Mouse (Mus musculus) heart, embryonic 16.5 days (tissue): ENCODE measurements at regions not wholly inside any gene's neighbourhood (a gene's known extent, or its start where the extent isn't known, plus 50 kb on each side); places are given as distances from the start of the nearest gene placed in this dataset.

Experiments used
- ATAC-seq: fragments of 200-750 bp; cut with Nextera tagmentation; replicated peaks from 2 replicates; pipeline ENCODE4 v1.8.0; 2017; ENCODE audit warnings: moderate number of reproducible peaks; ENCODE audit not compliant: insufficient read depth, low FRiP score; ENCODE audit errors: extremely low read depth
- H3K27ac ChIP-seq: fragments of 300-500 bp; sonication (generic); 2 replicates; pipeline ENCODE4 v1.5.1; 2014; ENCODE audit warnings: mild to moderate bottlenecking, low read length, control low read depth, moderate library complexity
- H3K27me3 ChIP-seq: fragments of 300-500 bp; sonication (generic); 2 replicates; pipeline ENCODE4 v1.6.1; 2014; ENCODE audit warnings: low read length, mixed read lengths; ENCODE audit not compliant: control insufficient read depth, insufficient read depth
- H3K36me3 ChIP-seq: fragments of 300-500 bp; sonication (generic); 2 replicates; pipeline ENCODE4 v1.6.1; 2014; ENCODE audit not compliant: control insufficient read depth, insufficient read depth
- H3K4me1 ChIP-seq: fragments of 300-500 bp; sonication (generic); 2 replicates; pipeline ENCODE4 v1.6.1; 2014; ENCODE audit warnings: low read length, mixed read lengths; ENCODE audit not compliant: control insufficient read depth, insufficient read depth
- H3K4me2 ChIP-seq: fragments of 300-500 bp; sonication (generic); 2 replicates; pipeline ENCODE4 v1.6.1; 2014; ENCODE audit warnings: low read depth, mild to moderate bottlenecking, control low read depth, low read length
- H3K4me3 ChIP-seq: fragments of 300-500 bp; sonication (generic); 2 replicates; pipeline ENCODE4 v1.5.1; 2014; ENCODE audit warnings: mild to moderate bottlenecking, control low read depth, low read length
- H3K9ac ChIP-seq: fragments of 300-500 bp; sonication (generic); 2 replicates; pipeline ENCODE4 v1.6.1; 2014; ENCODE audit warnings: low read length, control low read depth
- H3K9me3 ChIP-seq: fragments of 300-500 bp; sonication (generic); replicated peaks from 2 replicates; pipeline ENCODE4 v1.6.1; 2016; ENCODE audit warnings: low read length; ENCODE audit not compliant: control insufficient read depth
- WGBS: fragments of 180-500 bp; shearing (Covaris S2); extraction: QIAGEN DNeasy Blood & Tissue Kit; methylation state at CpG from one replicate; pipeline ENCODE4 v1.1.7; 2014; 5-methylcytosine and 5-hydroxymethylcytosine counted together

DNA sequence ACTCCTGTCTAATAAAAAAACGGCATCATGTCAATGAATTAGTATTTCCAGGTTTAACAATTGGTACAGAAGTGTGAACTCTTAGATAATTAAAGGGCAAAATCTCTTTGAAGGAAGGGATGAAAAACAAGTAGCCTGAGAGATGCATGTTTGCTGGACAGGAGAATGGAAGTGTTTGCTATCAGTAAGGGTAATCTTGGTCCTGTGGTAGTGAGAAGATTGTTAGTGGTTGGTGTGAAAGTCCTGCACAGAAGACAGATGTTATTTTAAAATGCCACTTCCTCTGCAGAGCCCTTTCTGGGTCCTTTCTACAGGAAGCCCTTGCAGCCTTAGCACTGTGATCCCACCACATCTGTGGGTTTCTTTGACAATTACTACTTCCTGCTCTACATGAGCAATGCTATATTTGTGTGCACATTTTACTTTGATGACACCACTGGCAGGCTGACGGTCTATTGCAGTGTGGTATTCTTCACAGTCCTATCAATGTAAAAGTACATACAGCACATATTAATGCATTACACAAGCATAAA is 108.8 kb downstream of the Gm10295 start:
- no peak for ATAC-seq
- 65% methylated on average over 2 of the region's 2 CpGs for WGBS
- H3K9me3 ChIP-seq: no peaks in the 10 kb centered on the region

DNA sequence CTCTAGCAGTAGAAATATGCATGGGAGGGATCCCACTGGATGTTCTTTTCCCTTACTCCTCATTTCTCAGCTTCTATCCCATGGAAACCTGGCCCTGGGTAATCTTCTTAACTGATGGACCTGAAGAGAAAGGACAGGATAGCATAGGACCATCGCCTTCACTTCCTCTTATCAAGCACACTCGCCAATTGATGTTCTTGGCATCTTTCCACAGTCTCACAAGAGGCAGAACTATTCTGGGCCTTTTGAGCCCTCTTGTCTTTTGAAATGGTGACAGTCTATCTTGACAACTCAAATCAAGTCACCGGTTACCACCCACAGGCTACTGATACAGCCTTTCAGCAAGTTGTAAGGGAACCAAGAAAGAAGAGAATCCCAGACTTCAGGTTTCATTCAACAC is 112.1 kb downstream of the Gm10295 start:
- Histone ChIP-seq H3K27me3 (0 out of 2 replicates have a peak, but pooled peaks cover 3% of the 10 kb centered on the region), H3K27ac (peak overlapping the region; percentile 25; the same call in 1 of the 2 replicates), H3K4me3 (no peak overlapping the region), H3K9me3 (no peaks in the 10 kb centered on the region), H3K36me3 (no peaks in the 10 kb centered on the region), H3K4me2 (no peak overlapping the region), H3K4me1 (peaks cover 10% of the 10 kb centered on the region), H3K9ac (no peak overlapping the region)
- 14% methylated on average over 3 of the region's 3 CpGs for WGBS
- peak; percentile 49; the same call in 1 of the 2 replicates for ATAC-seq

More for the DNA sequence above, 108.8 kb downstream of the Gm10295 start:
- no peak overlapping the region for H3K9ac ChIP-seq
- H3K36me3 ChIP-seq: no peaks in the 10 kb centered on the region
- no peak overlapping the region for H3K4me3 ChIP-seq
- no peak overlapping the region for H3K27ac ChIP-seq
- H3K4me1 ChIP-seq: peaks cover 10% of the 10 kb centered on the region
- H3K4me2 ChIP-seq: no peak overlapping the region
- H3K27me3 ChIP-seq: 0 out of 2 replicates have a peak, but pooled peaks cover 3% of the 10 kb centered on the region

GRCm38 (mm10) chr7:71236334-71236733 is 115.0 kb downstream of the Gm10295 start:
- H3K36me3 ChIP-seq: no peaks in the 10 kb centered on the region
- H3K4me1 ChIP-seq: peaks cover 17% of the 10 kb centered on the region
- no peak overlapping the region for H3K27ac ChIP-seq
- H3K4me3 ChIP-seq: no peak overlapping the region
- no peaks in the 10 kb centered on the region for H3K9me3 ChIP-seq
- ATAC-seq: no peak; the same call in 1 of the 2 replicates
- H3K4me2 ChIP-seq: no peak overlapping the region
- H3K9ac ChIP-seq: no peak overlapping the region
- H3K27me3 ChIP-seq: no peaks in the 10 kb centered on the region
- WGBS: 39% methylated on average over 1 of the region's 1 CpGs

DNA sequence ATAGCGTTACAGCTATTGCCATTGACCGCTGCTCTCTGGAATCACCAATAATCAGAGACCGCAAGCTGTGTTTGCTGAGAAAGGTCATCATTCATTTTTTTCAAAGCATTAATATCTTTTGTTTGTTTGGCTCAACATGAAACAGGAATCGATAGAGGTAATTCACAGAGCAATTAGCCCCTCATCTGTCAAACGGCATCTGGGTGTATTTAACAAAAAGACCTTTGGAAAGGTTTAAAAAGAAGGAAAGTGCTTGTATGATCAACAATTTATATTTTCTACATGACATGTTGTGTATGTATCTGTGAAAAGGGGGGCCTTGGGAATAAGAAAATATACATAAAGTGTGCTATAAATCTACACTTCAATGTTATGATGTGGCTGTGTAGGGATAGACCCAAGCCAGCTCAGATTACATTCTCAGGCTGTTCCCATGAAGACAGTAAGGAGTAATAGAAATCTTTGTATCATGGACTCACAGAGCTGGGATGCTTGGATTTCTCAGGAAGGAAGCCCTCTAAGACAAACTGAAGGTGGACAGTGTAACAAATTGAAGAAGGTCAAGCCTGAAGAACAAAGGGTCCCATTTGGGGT is 117.0 kb downstream of the Gm10295 start:
- H3K4me2 ChIP-seq: no peak overlapping the region
- H3K27ac ChIP-seq: no peak overlapping the region
- H3K36me3 ChIP-seq: no peaks in the 10 kb centered on the region
- no peak for ATAC-seq
- no peaks in the 10 kb centered on the region for H3K27me3 ChIP-seq
- H3K4me3 ChIP-seq: no peak overlapping the region
- WGBS: 77% methylated on average over 5 of the region's 5 CpGs
- H3K9me3 ChIP-seq: no peaks in the 10 kb centered on the region
- peaks cover 11% of the 10 kb centered on the region for H3K4me1 ChIP-seq
- no peak overlapping the region for H3K9ac ChIP-seq

- Histone ChIP-seq H3K4me1 (peaks cover 8% of the 10 kb centered on the region), H3K4me2 (no peak overlapping the region), H3K4me3 (no peak overlapping the region), H3K36me3 (no peaks in the 10 kb centered on the region), H3K27ac (peak overlapping the region; percentile 64), H3K9ac (no peak overlapping the region), H3K9me3 (no peaks in the 10 kb centered on the region), H3K27me3 (no peaks in the 10 kb centered on the region)
- 0 out of 2 replicates have a peak, but pooled peaks have one; percentile 24 for ATAC-seq
- WGBS: 58% methylated on average over 8 of the region's 8 CpGs
Observed at GRCm38 (mm10) chr7:71232821-71233815, 118.2 kb downstream of the Gm10295 start.

- Histone ChIP-seq H3K27ac (peak overlapping the region; percentile 60), H3K9me3 (no peaks in the 10 kb centered on the region), H3K9ac (no peak overlapping the region), H3K36me3 (no peaks in the 10 kb centered on the region), H3K27me3 (no peaks in the 10 kb centered on the region), H3K4me2 (no peak overlapping the region), H3K4me1 (peaks cover 8% of the 10 kb centered on the region; the same call in 1 of the 2 replicates), H3K4me3 (no peak overlapping the region)
- ATAC-seq: peak; percentile 79
- 60% methylated on average over 4 of the region's 4 CpGs for WGBS
Observed at GRCm38 (mm10) chr7:71230901-71231477, 120.3 kb downstream of the Gm10295 start.

DNA sequence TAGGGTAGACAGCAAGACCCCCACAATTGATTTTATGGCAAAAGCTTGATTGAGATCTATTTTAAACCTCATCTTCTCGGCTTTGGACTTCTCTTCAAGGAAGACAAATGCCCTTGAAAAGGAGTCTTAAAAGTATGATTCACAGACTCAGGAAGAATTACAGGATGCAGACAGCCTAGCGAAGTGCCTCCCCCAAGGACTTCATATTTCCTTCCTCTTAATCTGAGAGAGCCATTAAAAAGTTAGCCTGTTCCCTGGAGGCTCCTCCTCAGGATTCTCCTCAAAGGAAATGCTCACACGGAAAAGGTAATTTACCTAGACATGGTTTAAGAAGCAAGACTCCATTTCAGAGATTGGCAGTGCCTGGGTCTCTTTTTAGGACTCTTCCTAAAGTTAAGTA is 122.1 kb downstream of the Gm10295 start:
- no peaks in the 10 kb centered on the region for H3K27me3 ChIP-seq
- H3K4me2 ChIP-seq: no peak overlapping the region
- no peak overlapping the region for H3K4me3 ChIP-seq
- no peak for ATAC-seq
- no peaks in the 10 kb centered on the region for H3K36me3 ChIP-seq
- WGBS: 40% methylated on average over 3 of the region's 3 CpGs
- H3K9me3 ChIP-seq: no peaks in the 10 kb centered on the region
- H3K4me1 ChIP-seq: 0 out of 2 replicates have a peak, but pooled peaks cover 8% of the 10 kb centered on the region
- H3K27ac ChIP-seq: peak overlapping the region; percentile 70
- no peak overlapping the region for H3K9ac ChIP-seq

DNA sequence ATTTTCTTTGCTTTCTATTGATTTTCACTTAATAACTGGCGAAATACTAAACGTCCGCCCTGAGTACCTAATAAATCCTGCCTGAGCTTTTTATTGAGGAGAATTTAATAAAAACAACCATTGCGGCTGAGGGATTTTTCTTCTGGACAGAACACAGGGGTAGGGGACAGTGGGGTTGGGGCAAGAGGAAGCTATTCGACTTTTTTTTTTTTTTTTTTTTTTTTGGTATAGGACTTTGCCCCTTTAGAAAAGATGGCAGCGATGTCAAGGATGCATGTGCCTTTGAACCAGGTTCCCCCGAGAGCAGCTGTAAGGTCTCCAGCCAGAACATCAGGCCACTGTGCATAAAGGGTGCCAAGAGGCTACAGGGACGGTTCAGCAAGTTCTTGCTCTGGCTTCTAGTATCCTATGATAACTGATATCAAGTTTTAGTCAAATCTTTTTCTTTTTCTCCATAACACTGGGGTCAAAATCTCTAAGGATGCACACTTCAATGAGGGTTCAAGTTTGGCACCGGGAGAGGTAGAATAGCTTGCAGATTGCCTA is 126.9 kb downstream of the Gm10295 start:
- Histone ChIP-seq H3K4me2 (no peak overlapping the region), H3K4me1 (no peaks in the 10 kb centered on the region), H3K36me3 (no peaks in the 10 kb centered on the region), H3K9me3 (no peaks in the 10 kb centered on the region), H3K4me3 (no peak overlapping the region), H3K27ac (no peak overlapping the region), H3K9ac (no peak overlapping the region), H3K27me3 (no peaks in the 10 kb centered on the region)
- ATAC-seq: no peak
- 84% methylated on average over 9 of the region's 9 CpGs for WGBS
